Mouse (Mus musculus) embryonic facial prominence, embryonic 14.5 days (tissue): ENCODE results near the gene Lemd2. TPM values are rescaled to one million over a fixed set of nuclear protein-coding genes. Genes with fewer than 3 reads are reported as not detected.
A peak's percentile ranks its signal among the peaks of the same experiment; 100 is the strongest.

Source experiments
- ATAC-seq: fragments of 200-750 bp; cut with Nextera tagmentation; 2 replicates; pipeline ENCODE4 v1.8.0; 2017; ENCODE audit warnings: low read depth, moderate number of reproducible peaks, moderate TSS enrichment
- DNase-seq: peaks from one replicate; pipeline ENCODE4 v3.0.0-alpha.2; 2015; ENCODE audit warnings: low spot score
- H3K27ac ChIP-seq: fragments of 300-500 bp; sonication (generic); replicated peaks from 2 replicates; pipeline ENCODE4 v1.5.1; 2014; ENCODE audit warnings: low read depth, mild to moderate bottlenecking, low read length, moderate library complexity
- H3K27me3 ChIP-seq: fragments of 300-500 bp; sonication (generic); replicated peaks from 2 replicates; pipeline ENCODE4 v1.6.1; 2014; ENCODE audit warnings: low read length; ENCODE audit not compliant: control insufficient read depth, insufficient read depth
- H3K36me3 ChIP-seq: fragments of 300-500 bp; sonication (generic); 2 replicates; pipeline ENCODE4 v1.6.1; 2014; ENCODE audit warnings: low read length, mixed read lengths; ENCODE audit not compliant: control insufficient read depth, insufficient read depth
- H3K4me1 ChIP-seq: fragments of 300-500 bp; sonication (generic); 2 replicates; pipeline ENCODE4 v1.6.1; 2014; ENCODE audit warnings: antibody characterized with exemption, low read length; ENCODE audit not compliant: control insufficient read depth, insufficient read depth
- H3K4me2 ChIP-seq: fragments of 300-500 bp; sonication (generic); 2 replicates; pipeline ENCODE4 v1.6.1; 2014; ENCODE audit warnings: low read depth, mild to moderate bottlenecking, low read length, moderate library complexity, mixed read lengths
- H3K4me3 ChIP-seq: fragments of 300-500 bp; sonication (generic); 2 replicates; pipeline ENCODE4 v1.5.1; 2014; ENCODE audit warnings: low read depth, mild to moderate bottlenecking, low read length
- H3K9ac ChIP-seq: fragments of 300-500 bp; sonication (generic); 2 replicates; pipeline ENCODE4 v1.6.1; 2014; ENCODE audit warnings: low read depth, mild to moderate bottlenecking, low read length, moderate library complexity, mixed read lengths
- H3K9me3 ChIP-seq: fragments of 300-500 bp; sonication (generic); 2 replicates; pipeline ENCODE4 v1.6.1; 2016; ENCODE audit warnings: low read length; ENCODE audit not compliant: control insufficient read depth
- WGBS: fragments of 180-500 bp; shearing (Covaris S2); extraction: QIAGEN DNeasy Blood & Tissue Kit; methylation state at CpG from one replicate; pipeline ENCODE4 v1.1.7; 2014; 5-methylcytosine and 5-hydroxymethylcytosine counted together
- polyA plus RNA-seq: library from polyadenylated mRNA; unstranded; fragments of >200 nt; fragmentation: Nextera tagmentation; extraction: Ambion mirVana; gene quantifications from 2 replicates; pipeline ENCODE4 v1.2.1, GENCODE M21; 2014

Gene Lemd2
- polyA plus RNA-seq, 1 experiment from 2014 or later, result 16.0 TPM

DNA sequence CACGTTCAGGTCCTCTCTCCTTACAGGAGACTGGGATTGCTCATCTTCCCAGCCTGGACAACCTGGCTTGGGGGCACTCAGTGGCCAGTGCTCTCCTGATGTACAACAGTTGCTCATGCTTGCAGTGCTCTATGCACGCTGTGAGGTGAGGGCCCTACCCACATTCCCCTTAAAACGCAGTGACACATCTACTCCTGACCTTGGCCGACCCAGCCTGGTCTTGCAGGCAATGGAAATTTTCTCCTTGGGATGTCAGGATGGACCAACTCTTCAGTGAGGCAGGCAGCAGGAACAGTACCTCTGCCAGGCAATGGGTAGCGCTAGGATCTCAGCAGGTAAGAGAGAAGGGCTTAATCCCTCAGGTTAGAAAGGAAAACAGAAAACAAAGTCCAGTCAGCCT is 17.2 kb downstream of the Lemd2 start:
- H3K36me3 ChIP-seq, result peaks cover 28% of the 10 kb centered on the region
- H3K9me3 ChIP-seq, result no peaks in the 10 kb centered on the region
- H3K4me3 ChIP-seq, result no peak overlapping the region
- no peak overlapping the region for H3K27ac ChIP-seq
- H3K4me2 ChIP-seq, result no peak overlapping the region
- H3K4me1 ChIP-seq, result no peaks in the 10 kb centered on the region
- no peaks in the 10 kb centered on the region for H3K27me3 ChIP-seq
- DNase-seq (no peak), ATAC-seq (no peak)
- WGBS, result 51% methylated on average over 5 of the region's 5 CpGs
- H3K9ac ChIP-seq, result no peak overlapping the region

DNA sequence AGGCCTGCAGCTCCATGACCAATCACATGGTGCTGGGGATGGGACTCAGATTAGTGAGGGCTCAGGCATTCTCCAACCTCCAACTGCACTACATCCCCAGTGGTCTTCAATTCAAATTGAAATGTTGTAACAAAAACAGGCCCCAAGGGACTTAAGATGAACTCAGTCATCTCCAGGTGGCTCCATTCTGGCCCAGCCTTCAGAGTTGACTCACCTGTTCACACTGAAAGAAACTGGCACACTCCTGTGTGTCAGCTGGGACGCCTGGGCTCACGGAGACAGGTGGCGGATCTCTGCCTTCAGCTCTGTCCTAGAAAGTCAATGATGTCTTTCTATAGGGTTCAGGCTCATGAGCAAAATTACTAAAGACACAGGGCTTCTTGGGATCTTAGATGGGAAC is 18.2 kb downstream of the Lemd2 start:
- no peak overlapping the region for H3K27ac ChIP-seq
- H3K4me3 ChIP-seq, result no peak overlapping the region
- no peak overlapping the region for H3K9ac ChIP-seq
- H3K9me3 ChIP-seq, result no peaks in the 10 kb centered on the region
- H3K4me2 ChIP-seq, result no peak overlapping the region
- WGBS, result 90% methylated on average over 3 of the region's 3 CpGs
- DNase-seq, result no peak
- no peaks in the 10 kb centered on the region for H3K27me3 ChIP-seq
- H3K36me3 ChIP-seq, result peaks cover 18% of the 10 kb centered on the region
- H3K4me1 ChIP-seq, result no peaks in the 10 kb centered on the region
- ATAC-seq, result no peak

DNA sequence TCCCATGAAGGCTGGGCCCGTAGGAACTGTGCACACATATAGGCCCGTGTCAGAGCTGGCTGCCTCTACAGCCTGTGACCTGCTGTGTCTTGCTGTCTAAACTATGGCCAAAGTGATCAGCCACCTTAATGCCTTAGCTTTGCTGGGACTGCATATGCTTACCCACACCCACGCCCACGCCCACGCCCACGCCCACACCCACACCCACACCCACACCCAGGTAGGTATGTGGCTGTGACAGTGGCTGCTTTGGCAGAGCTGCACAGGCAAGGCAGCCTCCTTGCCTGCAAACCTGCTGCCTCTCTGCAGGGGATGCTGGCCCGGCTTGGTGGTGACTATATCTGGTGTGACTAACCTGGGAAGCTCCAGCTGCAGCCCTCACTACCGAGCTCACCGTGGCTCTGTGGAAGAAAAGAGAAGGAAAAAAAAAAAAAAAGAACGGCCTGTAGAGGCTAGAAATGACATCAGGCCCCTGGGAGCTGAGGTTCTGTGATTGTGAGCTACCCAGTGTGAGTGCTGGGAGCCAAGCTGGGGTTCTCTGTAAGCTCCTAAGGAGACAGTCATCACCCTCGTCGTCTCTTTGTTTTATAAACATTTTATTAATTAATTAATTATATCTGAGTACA is 20.5 kb downstream of the Lemd2 start:
- Histone ChIP-seq H3K4me3 (no peak overlapping the region), H3K36me3 (no peaks in the 10 kb centered on the region), H3K27ac (no peak overlapping the region), H3K9ac (no peak overlapping the region), H3K9me3 (no peaks in the 10 kb centered on the region), H3K27me3 (no peaks in the 10 kb centered on the region), H3K4me1 (peaks cover 5% of the 10 kb centered on the region; the same call in 1 of the 2 replicates), H3K4me2 (no peak overlapping the region)
- DNase-seq (no peak), ATAC-seq (no peak)
- WGBS, result 86% methylated on average over 12 of the region's 12 CpGs

DNA sequence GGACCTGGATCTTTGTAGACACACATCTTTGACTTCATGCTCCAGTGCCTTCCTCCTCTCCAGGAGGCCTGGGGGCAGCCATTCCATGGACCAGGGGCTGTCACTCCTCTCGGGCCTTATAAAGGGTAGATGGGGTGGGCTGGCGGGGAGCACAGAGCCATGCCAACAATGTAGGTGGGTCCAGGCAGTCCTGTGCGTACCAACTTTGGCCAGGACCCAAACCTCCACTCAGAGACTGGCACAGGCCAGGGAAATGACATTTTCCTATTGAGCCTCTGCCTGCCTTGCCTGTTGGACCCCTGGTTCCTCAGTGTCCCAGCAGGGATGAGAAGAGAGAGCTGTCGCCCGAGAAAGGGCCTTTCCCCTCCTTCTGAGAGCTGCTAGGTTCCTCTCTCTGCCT is 21.9 kb downstream of the Lemd2 start:
- WGBS, result 78% methylated on average over 5 of the region's 5 CpGs
- Histone ChIP-seq H3K4me2 (no peak overlapping the region), H3K9ac (no peak overlapping the region), H3K27me3 (no peaks in the 10 kb centered on the region), H3K27ac (no peak overlapping the region), H3K36me3 (no peaks in the 10 kb centered on the region), H3K9me3 (no peaks in the 10 kb centered on the region), H3K4me3 (no peak overlapping the region), H3K4me1 (peaks cover 5% of the 10 kb centered on the region; the same call in 1 of the 2 replicates)
- ATAC-seq (no peak), DNase-seq (no peak)

DNA sequence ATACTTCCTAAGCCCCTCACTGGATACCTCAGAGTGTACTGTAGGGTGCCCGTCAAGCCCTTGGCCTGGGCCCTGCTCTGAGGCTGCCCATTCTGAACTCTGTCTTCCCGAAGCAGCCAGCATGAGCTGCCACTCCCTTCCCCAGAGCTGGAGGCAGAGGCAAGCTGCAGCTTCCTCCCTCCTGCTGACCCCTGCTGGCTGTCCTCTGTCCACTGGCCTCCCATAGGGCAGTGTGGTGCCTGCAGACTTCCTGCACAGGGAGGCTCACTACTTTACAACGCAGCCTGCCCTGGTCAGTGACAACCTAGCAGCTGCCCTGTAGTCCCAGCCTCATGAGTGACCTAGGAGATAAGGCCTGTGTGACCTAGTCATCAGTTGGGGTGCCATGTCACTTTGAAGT is 22.6 kb downstream of the Lemd2 start:
- ATAC-seq (0 out of 2 replicates have a peak, but pooled peaks have one; percentile 31), DNase-seq (no peak)

DNA sequence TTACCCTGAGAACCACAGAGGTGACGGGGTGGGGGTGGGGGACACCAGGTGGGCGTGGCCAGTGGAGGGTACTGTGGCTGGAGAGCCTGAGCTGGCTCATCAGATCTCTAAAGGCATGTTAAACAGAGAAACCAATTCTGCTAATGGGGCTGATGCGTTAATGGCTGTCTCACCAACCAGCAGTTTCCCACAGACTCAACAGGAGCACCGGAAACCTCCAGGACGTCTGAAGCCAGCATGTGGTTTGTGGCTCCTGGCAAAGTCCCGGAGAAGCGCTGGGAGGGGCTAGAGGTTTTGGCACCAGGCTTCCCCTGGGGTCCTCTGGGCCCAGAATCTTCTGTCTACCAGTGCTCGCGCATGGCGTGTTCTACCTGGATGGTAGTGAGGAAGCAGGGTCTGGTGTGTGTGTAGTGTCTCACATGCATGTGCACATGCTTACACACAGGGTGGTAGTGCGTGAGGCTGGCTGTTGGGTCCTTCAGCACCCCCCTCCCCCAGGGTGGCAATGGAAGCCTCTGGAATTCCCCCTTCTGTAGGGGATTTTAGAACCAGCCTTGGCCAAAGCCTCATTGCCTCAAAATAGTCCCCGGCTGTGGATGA is 24.5 kb downstream of the Lemd2 start:
- H3K4me2 ChIP-seq, result no peak overlapping the region
- WGBS, result 49% methylated on average over 12 of the region's 12 CpGs
- no peaks in the 10 kb centered on the region for H3K27me3 ChIP-seq
- DNase-seq (peak; percentile 68), ATAC-seq (no peak)
- H3K4me3 ChIP-seq, result no peak overlapping the region
- no peak overlapping the region for H3K9ac ChIP-seq
- no peaks in the 10 kb centered on the region for H3K36me3 ChIP-seq
- no peaks in the 10 kb centered on the region for H3K9me3 ChIP-seq
- peaks cover 14% of the 10 kb centered on the region for H3K4me1 ChIP-seq
- H3K27ac ChIP-seq, result no peak overlapping the region

More for the DNA sequence above, 22.6 kb downstream of the Lemd2 start:
- WGBS, result 31% methylated on average over 3 of the region's 3 CpGs
- no peak overlapping the region for H3K4me2 ChIP-seq
- H3K9me3 ChIP-seq, result no peaks in the 10 kb centered on the region
- no peak overlapping the region for H3K4me3 ChIP-seq
- H3K9ac ChIP-seq, result no peak overlapping the region
- peaks cover 5% of the 10 kb centered on the region; the same call in 1 of the 2 replicates for H3K4me1 ChIP-seq
- H3K27ac ChIP-seq, result no peak overlapping the region
- H3K27me3 ChIP-seq, result no peaks in the 10 kb centered on the region
- no peaks in the 10 kb centered on the region for H3K36me3 ChIP-seq

DNA sequence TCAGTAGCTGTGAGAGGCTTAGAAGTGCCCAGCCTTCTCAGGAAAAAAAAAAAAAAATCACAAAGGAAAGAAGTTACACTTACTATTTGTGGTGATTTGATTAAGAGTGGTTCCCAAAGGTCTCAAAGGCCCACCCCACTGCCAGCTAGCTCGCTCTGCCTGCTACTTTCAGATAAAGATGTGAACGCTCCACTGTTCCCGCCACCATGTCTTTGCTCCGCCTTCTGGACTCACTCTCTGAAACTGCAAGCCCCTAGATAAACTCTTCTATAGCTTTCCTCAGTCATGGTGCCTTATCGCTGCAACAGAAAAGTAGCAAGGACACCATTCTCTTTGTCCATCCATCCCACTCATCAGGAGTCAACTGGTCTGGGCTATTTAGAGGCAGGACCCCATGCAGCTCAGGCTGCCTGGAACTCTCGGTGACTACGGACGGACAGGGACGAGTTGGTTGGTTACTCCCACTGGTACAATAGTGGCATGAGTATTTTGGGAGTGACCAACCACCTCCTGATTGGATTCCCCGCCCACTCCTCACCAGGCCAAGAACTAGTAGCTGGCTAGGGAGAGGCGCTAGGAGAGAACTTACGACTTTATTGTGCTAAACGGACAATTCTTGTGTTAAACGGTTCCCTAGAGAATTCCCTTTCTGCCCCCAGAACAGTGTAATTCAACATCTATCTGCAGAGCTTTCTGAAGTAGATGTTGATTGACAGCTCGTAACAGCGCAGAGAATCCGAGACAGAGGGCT is 25.7 kb downstream of the Lemd2 start:
- no peak overlapping the region for H3K4me3 ChIP-seq
- no peaks in the 10 kb centered on the region for H3K36me3 ChIP-seq
- peaks cover 14% of the 10 kb centered on the region for H3K4me1 ChIP-seq
- no peaks in the 10 kb centered on the region for H3K27me3 ChIP-seq
- H3K27ac ChIP-seq, result no peak overlapping the region
- 88% methylated on average over 17 of the region's 17 CpGs for WGBS
- no peak overlapping the region for H3K4me2 ChIP-seq
- no peak overlapping the region for H3K9ac ChIP-seq
- ATAC-seq (no peak), DNase-seq (no peak)
- no peaks in the 10 kb centered on the region for H3K9me3 ChIP-seq

DNA sequence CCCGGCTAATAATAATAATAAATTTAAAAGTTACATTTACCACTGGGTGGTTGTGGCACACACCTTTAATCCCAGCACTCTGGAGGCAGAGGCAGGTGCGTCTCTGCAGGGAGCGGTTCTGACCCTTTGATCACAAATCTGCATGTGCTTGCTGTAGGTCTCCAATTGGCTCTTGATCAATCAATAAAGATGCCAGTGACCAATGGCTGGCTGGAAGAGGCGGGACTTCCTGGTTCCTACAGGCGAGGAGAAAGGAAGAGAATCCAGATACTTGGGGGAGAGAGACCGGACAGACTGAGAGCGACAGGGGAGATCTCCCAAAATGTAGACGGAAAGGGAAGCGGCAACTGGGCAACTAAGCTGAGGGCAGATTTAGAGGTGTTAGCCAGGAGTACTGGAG is 26.2 kb downstream of the Lemd2 start:
- Histone ChIP-seq H3K9ac (no peak overlapping the region), H3K36me3 (no peaks in the 10 kb centered on the region), H3K4me3 (no peak overlapping the region), H3K27me3 (no peaks in the 10 kb centered on the region), H3K4me1 (peaks cover 14% of the 10 kb centered on the region), H3K4me2 (no peak overlapping the region), H3K9me3 (no peaks in the 10 kb centered on the region), H3K27ac (no peak overlapping the region)
- 93% methylated on average over 9 of the region's 9 CpGs for WGBS
- ATAC-seq, result no peak
- DNase-seq, result no peak
